Mouse (Mus musculus) neural tube, embryonic 12.5 days (tissue): Measurements from ENCODE around the gene 6330409D20Rik. TPM values are rescaled to one million over a fixed set of nuclear protein-coding genes. Genes with fewer than 3 reads are reported as not detected.

Experiments used
- ATAC-seq: fragments of 200-750 bp; cut with Nextera tagmentation; 2 replicates; pipeline ENCODE4 v1.8.0; 2017; ENCODE audit warnings: low read depth, mild to moderate bottlenecking, moderate TSS enrichment, moderate library complexity; ENCODE audit not compliant: low FRiP score
- H3K27ac ChIP-seq: fragments of 300-500 bp; sonication (generic); 2 replicates; pipeline ENCODE4 v1.5.1; 2016
- H3K27me3 ChIP-seq: fragments of 300-500 bp; sonication (generic); replicated peaks from 2 replicates; pipeline ENCODE4 v1.6.1; 2016; ENCODE audit warnings: mild to moderate bottlenecking
- H3K36me3 ChIP-seq: fragments of 300-500 bp; sonication (generic); 2 replicates; pipeline ENCODE4 v1.6.1; 2016; ENCODE audit warnings: mild to moderate bottlenecking
- H3K4me1 ChIP-seq: fragments of 300-500 bp; sonication (generic); 2 replicates; pipeline ENCODE4 v1.6.1; 2016
- H3K4me2 ChIP-seq: fragments of 300-500 bp; sonication (generic); replicated peaks from 2 replicates; pipeline ENCODE4 v1.6.1; 2016; ENCODE audit warnings: mild to moderate bottlenecking
- H3K4me3 ChIP-seq: fragments of 300-500 bp; sonication (generic); 2 replicates; pipeline ENCODE4 v1.5.1; 2016
- H3K9ac ChIP-seq: fragments of 300-500 bp; sonication (generic); 2 replicates; pipeline ENCODE4 v1.6.1; 2016; ENCODE audit warnings: mild to moderate bottlenecking
- H3K9me3 ChIP-seq: fragments of 300-500 bp; sonication (generic); 2 replicates; pipeline ENCODE4 v1.6.1; 2016; ENCODE audit warnings: mild to moderate bottlenecking
- WGBS: fragments of 180-500 bp; shearing (Covaris S2); methylation state at CpG from one replicate; pipeline ENCODE4 v1.1.7; 2016; 5-methylcytosine and 5-hydroxymethylcytosine counted together
- polyA plus RNA-seq: library from polyadenylated mRNA; unstranded; fragments of >200 nt; fragmentation: Nextera tagmentation; extraction: Ambion mirVana; gene quantifications from 2 replicates; pipeline ENCODE4 v1.2.1, GENCODE M21; 2016

The 6330409D20Rik gene
- polyA plus RNA-seq, 1 experiment from 2014 or later: 3.1 TPM

GRCm38 (mm10) chr2:32705018-32705417, 35.8 kb downstream of the 6330409D20Rik start:
- Histone ChIP-seq H3K36me3 (peaks cover 74% of the 10 kb centered on the region), H3K9ac (no peak overlapping the region), H3K4me3 (no peak overlapping the region), H3K9me3 (no peaks in the 10 kb centered on the region), H3K27me3 (no peaks in the 10 kb centered on the region), H3K4me1 (no peaks in the 10 kb centered on the region), H3K27ac (no peak overlapping the region), H3K4me2 (no peak overlapping the region)
- ATAC-seq: no peak
- 92% methylated on average over 7 of the region's 7 CpGs for WGBS

GRCm38 (mm10) chr2:32704021-32704421, 36.8 kb downstream of the 6330409D20Rik start, which contains the start of gene Fpgs:
Gene Fpgs (minus strand): TSS chr2:32704145.
- Histone ChIP-seq H3K9ac (no peak within 1 kb of the TSS), H3K4me3 (no peak within 1 kb of the TSS), H3K9me3 (no peaks in the 10 kb centered on the region), H3K4me1 (no peaks in the 10 kb centered on the region), H3K4me2 (no peak within 1 kb of the TSS), H3K36me3 (peaks cover 64% of the 10 kb centered on the region), H3K27me3 (no peaks in the 10 kb centered on the region), H3K27ac (no peak within 1 kb of the TSS)
- WGBS: 82% methylated on average over 2 of the region's 2 CpGs
- no peak for ATAC-seq

GRCm38 (mm10) chr2:32703046-32703445, 37.8 kb downstream of the 6330409D20Rik start:
- H3K4me1 ChIP-seq: no peaks in the 10 kb centered on the region
- H3K9ac ChIP-seq: no peak overlapping the region
- WGBS: 95% methylated on average over 8 of the region's 8 CpGs
- no peak overlapping the region for H3K27ac ChIP-seq
- H3K4me2 ChIP-seq: no peak overlapping the region
- H3K27me3 ChIP-seq: no peaks in the 10 kb centered on the region
- H3K36me3 ChIP-seq: peaks cover 54% of the 10 kb centered on the region
- no peak overlapping the region for H3K4me3 ChIP-seq
- no peaks in the 10 kb centered on the region for H3K9me3 ChIP-seq
- ATAC-seq: no peak

GRCm38 (mm10) chr2:32700966-32701743, 39.7 kb downstream of the 6330409D20Rik start:
- Histone ChIP-seq H3K9me3 (no peaks in the 10 kb centered on the region), H3K9ac (no peak overlapping the region), H3K27ac (no peak overlapping the region), H3K4me3 (no peak overlapping the region), H3K36me3 (peaks cover 36% of the 10 kb centered on the region), H3K27me3 (no peaks in the 10 kb centered on the region), H3K4me1 (no peaks in the 10 kb centered on the region), H3K4me2 (no peak overlapping the region)
- 88% methylated on average over 14 of the region's 14 CpGs for WGBS
- no peak for ATAC-seq

GRCm38 (mm10) chr2:32699680-32700079, 41.1 kb downstream of the 6330409D20Rik start:
- Histone ChIP-seq H3K27me3 (no peaks in the 10 kb centered on the region), H3K4me1 (no peaks in the 10 kb centered on the region), H3K4me2 (no peak overlapping the region), H3K9ac (no peak overlapping the region), H3K36me3 (peaks cover 22% of the 10 kb centered on the region), H3K4me3 (no peak overlapping the region), H3K9me3 (no peaks in the 10 kb centered on the region), H3K27ac (no peak overlapping the region)
- WGBS: 86% methylated on average over 6 of the region's 6 CpGs
- ATAC-seq: no peak

- 89% methylated on average over 12 of the region's 12 CpGs for WGBS
- Histone ChIP-seq H3K4me2 (peak overlapping the region; percentile 88), H3K4me1 (peaks cover 8% of the 10 kb centered on the region), H3K36me3 (no peaks in the 10 kb centered on the region), H3K27me3 (no peaks in the 10 kb centered on the region), H3K27ac (no peak overlapping the region), H3K9ac (0 out of 2 replicates have a peak overlapping the region, but pooled peaks have one; percentile 42), H3K4me3 (no peak overlapping the region), H3K9me3 (no peaks in the 10 kb centered on the region)
- no peak for ATAC-seq
Observed at GRCm38 (mm10) chr2:32694691-32695090, 46.1 kb downstream of the 6330409D20Rik start.

- peak overlapping the region; percentile 77 for H3K9ac ChIP-seq
- peaks cover 8% of the 10 kb centered on the region for H3K4me1 ChIP-seq
- H3K27me3 ChIP-seq: no peaks in the 10 kb centered on the region
- under 1% methylated on average over 51 of the region's 51 CpGs for WGBS
- H3K9me3 ChIP-seq: no peaks in the 10 kb centered on the region
- peak; percentile 98 for ATAC-seq
- no peaks in the 10 kb centered on the region for H3K36me3 ChIP-seq
- H3K27ac ChIP-seq: no peak overlapping the region
- H3K4me3 ChIP-seq: peak overlapping the region; percentile 57
- peak overlapping the region; percentile 88 for H3K4me2 ChIP-seq
Observed at GRCm38 (mm10) chr2:32693823-32694411, 46.9 kb downstream of the 6330409D20Rik start.

GRCm38 (mm10) chr2:32693282-32693681, 47.5 kb downstream of the 6330409D20Rik start:
- no peaks in the 10 kb centered on the region for H3K9me3 ChIP-seq
- H3K27me3 ChIP-seq: no peaks in the 10 kb centered on the region
- H3K4me1 ChIP-seq: peaks cover 8% of the 10 kb centered on the region
- peak overlapping the region; percentile 57 for H3K4me3 ChIP-seq
- no peaks in the 10 kb centered on the region for H3K36me3 ChIP-seq
- 26% methylated on average over 7 of the region's 7 CpGs for WGBS
- H3K9ac ChIP-seq: peak overlapping the region; percentile 77
- ATAC-seq: no peak; the same call in 1 of the 2 replicates
- no peak overlapping the region for H3K27ac ChIP-seq
- peak overlapping the region; percentile 88 for H3K4me2 ChIP-seq

GRCm38 (mm10) chr2:32692496-32692895, 48.3 kb downstream of the 6330409D20Rik start:
- Histone ChIP-seq H3K27me3 (no peaks in the 10 kb centered on the region), H3K4me1 (peaks cover 8% of the 10 kb centered on the region), H3K4me3 (no peak overlapping the region), H3K27ac (no peak overlapping the region), H3K36me3 (peaks cover under 1% of the 10 kb centered on the region; the same call in 1 of the 2 replicates), H3K9ac (no peak overlapping the region), H3K9me3 (no peaks in the 10 kb centered on the region), H3K4me2 (peak overlapping the region; percentile 88; the same call in 1 of the 2 replicates)
- WGBS: 95% methylated on average over 14 of the region's 14 CpGs
- no peak for ATAC-seq

GRCm38 (mm10) chr2:32691041-32691440, 49.8 kb downstream of the 6330409D20Rik start:
- ATAC-seq: no peak

GRCm38 (mm10) chr2:32689420-32689819, 51.4 kb downstream of the 6330409D20Rik start:
- Histone ChIP-seq H3K27me3 (no peaks in the 10 kb centered on the region), H3K9ac (no peak overlapping the region), H3K4me1 (peaks cover 8% of the 10 kb centered on the region), H3K36me3 (peaks cover 31% of the 10 kb centered on the region), H3K27ac (no peak overlapping the region), H3K4me3 (no peak overlapping the region), H3K4me2 (no peak overlapping the region), H3K9me3 (no peaks in the 10 kb centered on the region)
- no peak for ATAC-seq
- 26% methylated on average over 5 of the region's 5 CpGs for WGBS

More at GRCm38 (mm10) chr2:32691041-32691440, 49.8 kb downstream of the 6330409D20Rik start:
- Histone ChIP-seq H3K4me1 (peaks cover 8% of the 10 kb centered on the region), H3K27me3 (no peaks in the 10 kb centered on the region), H3K27ac (no peak overlapping the region), H3K36me3 (peaks cover 15% of the 10 kb centered on the region), H3K9me3 (no peaks in the 10 kb centered on the region), H3K4me3 (no peak overlapping the region), H3K9ac (no peak overlapping the region), H3K4me2 (no peak overlapping the region)
- WGBS: 89% methylated on average over 11 of the region's 11 CpGs

GRCm38 (mm10) chr2:32687562-32687961, 53.3 kb downstream of the 6330409D20Rik start:
- H3K27me3 ChIP-seq: no peaks in the 10 kb centered on the region
- H3K36me3 ChIP-seq: peaks cover 47% of the 10 kb centered on the region
- WGBS: 97% methylated on average over 8 of the region's 8 CpGs
- no peaks in the 10 kb centered on the region for H3K4me1 ChIP-seq
- no peak overlapping the region for H3K27ac ChIP-seq
- H3K9me3 ChIP-seq: no peaks in the 10 kb centered on the region
- H3K4me2 ChIP-seq: no peak overlapping the region
- no peak overlapping the region for H3K9ac ChIP-seq
- ATAC-seq: no peak
- no peak overlapping the region for H3K4me3 ChIP-seq
